15 mouse cellular contexts compared by ENCODE assay signal in genomic region chr13:99593846-99594813, GRCm38 (mm10).
DNase-seq lines count a peak whose midpoint lies in the region; ATAC-seq and TF ChIP-seq lines count a peak whose summit lies in the region.
"Had no signal": no experiment of that assay in that cellular context is flagged by ENCODE, and none has a peak within 500 bp of the region (broad histone marks: within the 10 kb centered on the region; RNA-seq: fewer than 3 reads in every experiment).

No protein-coding gene starts in this region.

- H3K4me2 ChIP-seq in forebrain, embryonic 11.5 days (ENCODE audit: low read depth, low read length, severe bottlenecking) = peak overlapping the region; percentile 24; the same call in 1 of the 2 replicates
- H3K4me2 ChIP-seq in hindbrain, embryonic 14.5 days (replicated peaks) = peak overlapping the region; percentile 23
- H3K4me2 ChIP-seq in midbrain, postnatal 0 days (ENCODE audit: low read depth, low read length, poor library complexity, severe bottlenecking) = peak overlapping the region; percentile 28; the same call in 1 of the 2 replicates
- H3K4me2 ChIP-seq: embryonic facial prominence, embryonic 12.5 days; kidney, embryonic 15.5 days had no signal

- 35% methylated on average over 17 of the region's 17 CpGs for WGBS in forebrain, embryonic 11.5 days
- WGBS in hindbrain, embryonic 14.5 days = 17% methylated on average over 17 of the region's 17 CpGs
- WGBS in midbrain, postnatal 0 days = 21% methylated on average over 17 of the region's 17 CpGs

- H3K36me3 ChIP-seq in forebrain, embryonic 11.5 days (ENCODE audit: control insufficient read depth, insufficient read depth, low read length) = no peaks in the 10 kb centered on the region
- H3K36me3 ChIP-seq in hindbrain, embryonic 14.5 days (replicated peaks; ENCODE audit: control insufficient read depth, insufficient read depth) = no peaks in the 10 kb centered on the region
- no peaks in the 10 kb centered on the region for H3K36me3 ChIP-seq in midbrain, postnatal 0 days (ENCODE audit: insufficient read depth, low read length)
- H3K36me3 ChIP-seq: embryonic facial prominence, embryonic 12.5 days; kidney, embryonic 15.5 days; limb, embryonic 12.5 days had no signal

- TF ChIP-seq CTCF in midbrain, postnatal 0 days (IDR thresholded peaks at IDR 0.05) = no peak

- no peak overlapping the region for H3K4me3 ChIP-seq in forebrain, embryonic 11.5 days (ENCODE audit: low read depth, low read length)
- H3K4me3 ChIP-seq in hindbrain, embryonic 14.5 days (replicated peaks; ENCODE audit: low read length) = no peak overlapping the region
- no peak overlapping the region for H3K4me3 ChIP-seq in midbrain, postnatal 0 days (ENCODE audit: low read depth, low read length)
- H3K4me3 ChIP-seq: embryonic facial prominence, embryonic 12.5 days; heart, adult 2 months; kidney, embryonic 15.5 days; limb, embryonic 12.5 days had no signal

- H3K27me3 ChIP-seq in forebrain, embryonic 11.5 days (ENCODE audit: control insufficient read depth, insufficient read depth, low read length) = no peaks in the 10 kb centered on the region
- H3K27me3 ChIP-seq in hindbrain, embryonic 14.5 days (ENCODE audit: control insufficient read depth, insufficient read depth, low read length) = no peaks in the 10 kb centered on the region
- no peaks in the 10 kb centered on the region for H3K27me3 ChIP-seq in midbrain, postnatal 0 days (ENCODE audit: insufficient read depth, low read length)
- H3K27me3 ChIP-seq: embryonic facial prominence, embryonic 12.5 days had no signal

- H3K9ac ChIP-seq in forebrain, embryonic 11.5 days (ENCODE audit: low read length) = no peak overlapping the region
- H3K9ac ChIP-seq in hindbrain, embryonic 14.5 days = no peak overlapping the region
- no peak overlapping the region for H3K9ac ChIP-seq in midbrain, postnatal 0 days (replicated peaks; ENCODE audit: low read length, poor library complexity, severe bottlenecking)
- H3K9ac ChIP-seq: embryonic facial prominence, embryonic 12.5 days; kidney, embryonic 15.5 days; limb, embryonic 12.5 days had no signal

- peak; percentile 14 for DNase-seq in cerebellum, adult 9-11 months
- DNase-seq in cerebellum, adult 11-12 months = no peak
- no peak for DNase-seq in forebrain, embryonic 11.5 days (ENCODE audit: low spot score)
- peak; percentile 60 for DNase-seq in hindbrain, embryonic 14.5 days (ENCODE audit: low spot score)
- peak; percentile 52 for DNase-seq in midbrain, postnatal 0 days (ENCODE audit: low spot score)
- no peak for DNase-seq in heart, adult 9 months (ENCODE audit: low spot score in 2 of 2)
- DNase-seq in frontal cortex, postnatal 25 days (ENCODE audit: low spot score in 2 of 2) = no peak
- DNase-seq in layer of hippocampus, postnatal 10 days (ENCODE audit: low spot score in 2 of 2) = no peak
- DNase-seq: adrenal gland, postnatal 25 days; cerebellum, adult 11 months; heart, adult 2 months; layer of hippocampus, postnatal 36 days had no signal

- H3K9me3 ChIP-seq in forebrain, embryonic 11.5 days (ENCODE audit: control insufficient read depth, low read length) = no peaks in the 10 kb centered on the region
- no peaks in the 10 kb centered on the region for H3K9me3 ChIP-seq in hindbrain, embryonic 14.5 days (ENCODE audit: control insufficient read depth, low read length)
- H3K9me3 ChIP-seq in midbrain, postnatal 0 days (ENCODE audit: low read length) = no peaks in the 10 kb centered on the region
- H3K9me3 ChIP-seq: embryonic facial prominence, embryonic 12.5 days; kidney, embryonic 15.5 days; limb, embryonic 12.5 days had no signal

- 0 out of 2 replicates have a peak overlapping the region, but pooled peaks have one; percentile 55 for H3K27ac ChIP-seq in forebrain, embryonic 11.5 days (ENCODE audit: low read depth, low read length)
- peak overlapping the region; percentile 18 for H3K27ac ChIP-seq in hindbrain, embryonic 14.5 days
- no peak overlapping the region for H3K27ac ChIP-seq in midbrain, postnatal 0 days (ENCODE audit: low read depth, low read length)
- H3K27ac ChIP-seq: embryonic facial prominence, embryonic 12.5 days; heart, adult 2 months; kidney, embryonic 15.5 days; limb, embryonic 12.5 days had no signal

- ATAC-seq in forebrain, embryonic 11.5 days (replicated peaks; ENCODE audit: low FRiP score) = peak; percentile 79
- peak; percentile 59 for ATAC-seq in hindbrain, embryonic 14.5 days (ENCODE audit: low FRiP score)
- ATAC-seq in midbrain, postnatal 0 days (ENCODE audit: low FRiP score) = no peak; the same call in 1 of the 2 replicates

- peaks cover 14% of the 10 kb centered on the region for H3K4me1 ChIP-seq in forebrain, embryonic 11.5 days (replicated peaks; ENCODE audit: control insufficient read depth, insufficient read depth, low read length)
- peaks cover 23% of the 10 kb centered on the region for H3K4me1 ChIP-seq in hindbrain, embryonic 14.5 days (replicated peaks; ENCODE audit: control insufficient read depth, insufficient read depth, low read length)
- no peaks in the 10 kb centered on the region for H3K4me1 ChIP-seq in midbrain, postnatal 0 days (ENCODE audit: insufficient read depth, low read length)

Comparison
In these comparisons a context has a peak if more than half of its experiments do, and no peak if none do; other contexts are left out.
1. DNase-seq: peak in cerebellum, adult 9-11 months (single experiment), hindbrain, embryonic 14.5 days (single experiment) and midbrain, postnatal 0 days (single experiment); none in cerebellum, adult 11-12 months (single experiment), forebrain, embryonic 11.5 days (single experiment), heart, adult 9 months (0 of 2), frontal cortex, postnatal 25 days (0 of 2) and layer of hippocampus, postnatal 10 days (0 of 2).
2. Peak in every context shown above with its lines, with median percentiles within 50 percentile points of each other: H3K4me2 ChIP-seq.